Comparison of ENCODE assay signal across 13 mouse cellular contexts in genomic region chr13:70684976-70685609, GRCm38 (mm10). TPM values are rescaled to one million over a fixed set of nuclear protein-coding genes. Genes with fewer than 3 reads are reported as not detected.
A peak's percentile ranks its signal among the peaks of the same experiment; 100 is the strongest.
DNase-seq lines count a peak whose midpoint lies in the region; ATAC-seq lines count a peak whose summit lies in the region.
"Had no signal": no experiment of that assay in that cellular context is flagged by ENCODE, and none has a peak within 500 bp of the region (broad histone marks: within the 10 kb centered on the region; RNA-seq: fewer than 3 reads in every experiment).

No protein-coding gene starts in this region.

- no peak overlapping the region for H3K27ac ChIP-seq in limb, embryonic 13.5 days
- H3K27ac ChIP-seq in midbrain, embryonic 13.5 days: no peak overlapping the region
- no peak overlapping the region for H3K27ac ChIP-seq in liver, embryonic 12.5 days

- no peaks in the 10 kb centered on the region for H3K36me3 ChIP-seq in limb, embryonic 13.5 days
- H3K36me3 ChIP-seq in midbrain, embryonic 13.5 days: no peaks in the 10 kb centered on the region
- no peaks in the 10 kb centered on the region for H3K36me3 ChIP-seq in liver, embryonic 12.5 days
- H3K36me3 ChIP-seq: heart, embryonic 12.5 days had no signal

- H3K27me3 ChIP-seq in limb, embryonic 13.5 days: no peaks in the 10 kb centered on the region
- H3K27me3 ChIP-seq in midbrain, embryonic 13.5 days: no peaks in the 10 kb centered on the region
- no peaks in the 10 kb centered on the region for H3K27me3 ChIP-seq in liver, embryonic 12.5 days (replicated peaks)
- H3K27me3 ChIP-seq: heart, embryonic 12.5 days had no signal

- 71% methylated on average over 6 of the region's 7 CpGs for WGBS in limb, embryonic 13.5 days
- WGBS in midbrain, embryonic 13.5 days: 65% methylated on average over 7 of the region's 7 CpGs
- 79% methylated on average over 7 of the region's 7 CpGs for WGBS in liver, embryonic 12.5 days (ENCODE audit: insufficient replicate concordance)

- H3K9ac ChIP-seq in limb, embryonic 13.5 days: no peak overlapping the region
- no peak overlapping the region for H3K9ac ChIP-seq in midbrain, embryonic 13.5 days (replicated peaks)
- H3K9ac ChIP-seq in liver, embryonic 12.5 days: no peak overlapping the region
- H3K9ac ChIP-seq: heart, embryonic 12.5 days had no signal

- DNase-seq in heart, postnatal 14 days: peak; percentile 18 to 20
- no peak for DNase-seq in heart, adult 9 months (ENCODE audit: low spot score in 2 of 2)
- peak; percentile 38 for DNase-seq in embryo, embryonic 10 days (ENCODE audit: low spot score)
- DNase-seq in layer of hippocampus, postnatal 10 days (ENCODE audit: low spot score in 2 of 2): no peak
- no peak for DNase-seq in cerebellum, postnatal 25 days
- DNase-seq: cerebellum, postnatal 36 days; right cerebral cortex, postnatal 4 days had no signal

- H3K4me3 ChIP-seq in limb, embryonic 13.5 days: no peak overlapping the region
- no peak overlapping the region for H3K4me3 ChIP-seq in midbrain, embryonic 13.5 days (replicated peaks)
- no peak overlapping the region for H3K4me3 ChIP-seq in liver, embryonic 12.5 days
- H3K4me3 ChIP-seq: heart, embryonic 12.5 days had no signal

- no peaks in the 10 kb centered on the region for H3K4me1 ChIP-seq in limb, embryonic 13.5 days
- peaks cover 9% of the 10 kb centered on the region for H3K4me1 ChIP-seq in midbrain, embryonic 13.5 days (replicated peaks)
- no peaks in the 10 kb centered on the region for H3K4me1 ChIP-seq in liver, embryonic 12.5 days
- H3K4me1 ChIP-seq: heart, embryonic 12.5 days had no signal

- peak; percentile 72 for ATAC-seq in limb, embryonic 13.5 days (ENCODE audit: low FRiP score, low read depth)
- ATAC-seq in midbrain, embryonic 13.5 days: peak; percentile 82
- no peak for ATAC-seq in liver, embryonic 12.5 days
- ATAC-seq: CD4-positive, CD25-positive, alpha-beta regulatory T cell, adult 4 months; intestine, postnatal 0 days had no signal

- H3K9me3 ChIP-seq in limb, embryonic 13.5 days: no peaks in the 10 kb centered on the region
- no peaks in the 10 kb centered on the region for H3K9me3 ChIP-seq in midbrain, embryonic 13.5 days
- H3K9me3 ChIP-seq in liver, embryonic 12.5 days (replicated peaks): no peaks in the 10 kb centered on the region
- H3K9me3 ChIP-seq: heart, embryonic 12.5 days had no signal

- H3K4me2 ChIP-seq in limb, embryonic 13.5 days (replicated peaks): no peak overlapping the region
- H3K4me2 ChIP-seq in midbrain, embryonic 13.5 days (replicated peaks): no peak overlapping the region
- H3K4me2 ChIP-seq in liver, embryonic 12.5 days: no peak overlapping the region
- H3K4me2 ChIP-seq: heart, embryonic 12.5 days had no signal

- intact Hi-C loops in heart, postnatal 14 days (cut with DNase I): no loop called here

RNA-seq across cellular contexts. Expression of gene Ice1, which starts 47.7 kb away (rescaled TPM):
- total RNA-seq in heart, postnatal 14 days (2021): 10 to 100 TPM; 30.3 to 32.7 TPM
- polyA plus RNA-seq in limb, embryonic 13.5 days (2015; fragmentation: Nextera tagmentation; extraction: Ambion mirVana): 23.2 and 25.5 TPM in 2 replicates
- polyA plus RNA-seq in midbrain, embryonic 13.5 days (2015; fragmentation: Nextera tagmentation; extraction: Ambion mirVana): 30.5 and 31.2 TPM in 2 replicates
- 10 to 100 TPM; 70.9 to 80.0 TPM for total RNA-seq in layer of hippocampus, postnatal 10 days (2021)
- 9.7 and 10.3 TPM in 2 replicates for polyA plus RNA-seq in liver, embryonic 12.5 days (2016; fragmentation: Nextera tagmentation; extraction: Ambion mirVana)

Comparison
In these comparisons a context has a peak if more than half of its experiments do, and no peak if none do; other contexts are left out.
1. DNase-seq: peak in heart, postnatal 14 days (2 of 2) and embryo, embryonic 10 days (single experiment); none in heart, adult 9 months (0 of 2), layer of hippocampus, postnatal 10 days (0 of 2) and cerebellum, postnatal 25 days (0 of 2).